Mouse (Mus musculus) B cell, adult 2 months (primary cell): Measurements from ENCODE around the gene Nek5.
A peak's percentile ranks its signal among the peaks of the same experiment; 100 is the strongest.

Experiments used
- DNase-seq, 2 experiments: peaks; one replicate each; pipeline ENCODE4 v3.0.0; 2022

Gene Nek5

DNA sequence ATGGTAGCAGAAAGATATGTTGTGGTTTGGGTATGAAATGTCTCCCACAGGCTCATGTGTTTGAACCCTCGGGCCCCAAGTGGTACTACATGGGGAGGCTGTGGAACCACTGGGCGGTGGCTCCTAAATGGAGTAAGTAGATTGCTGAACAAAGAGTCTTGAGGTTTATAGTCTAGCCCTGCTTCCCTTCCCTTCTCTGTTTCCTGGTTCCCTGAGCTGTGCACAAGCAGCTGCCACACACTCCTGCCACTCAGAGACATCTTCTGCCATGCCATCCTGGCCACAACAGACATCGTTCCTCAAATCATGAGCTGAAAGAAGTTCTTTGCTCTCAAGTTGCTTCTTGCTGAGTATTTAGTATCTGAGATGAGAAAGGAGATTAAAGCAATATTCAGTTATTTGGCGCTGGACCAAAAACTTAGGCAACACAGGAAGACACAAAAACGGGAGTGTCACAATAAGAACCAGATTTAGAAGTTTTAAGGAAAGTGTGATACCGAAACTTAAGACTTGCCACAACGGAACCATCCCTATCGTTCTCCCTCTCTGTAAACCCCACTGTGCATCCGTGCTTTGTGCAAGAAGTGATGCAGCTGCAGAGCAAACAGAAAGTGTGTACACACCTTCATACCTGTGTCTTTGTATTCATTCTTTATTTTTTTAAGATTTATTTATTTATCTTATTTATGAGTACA is 45.4 kb downstream of the Nek5 start:
- DNase-seq: no peak

DNA sequence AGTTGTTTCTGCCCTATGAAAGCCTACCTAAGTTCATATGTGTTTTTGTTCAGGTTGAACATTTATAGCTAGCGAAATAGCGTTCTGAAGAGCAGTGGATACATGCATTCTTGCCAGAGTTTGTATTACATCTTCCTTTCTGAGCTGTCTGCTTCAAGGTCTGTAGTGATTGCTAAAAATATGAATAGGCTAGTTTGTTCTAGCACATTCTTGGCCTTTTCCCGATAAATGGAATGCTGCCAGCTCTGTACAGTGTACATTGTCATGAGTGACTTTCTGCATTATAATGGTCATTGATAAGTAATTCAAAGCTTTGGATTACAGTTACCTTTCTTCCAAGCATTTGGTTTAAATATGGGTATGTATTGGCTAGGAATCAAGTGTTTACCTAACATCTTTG is 63.7 kb downstream of the Nek5 start:
- DNase-seq: no peak

DNA sequence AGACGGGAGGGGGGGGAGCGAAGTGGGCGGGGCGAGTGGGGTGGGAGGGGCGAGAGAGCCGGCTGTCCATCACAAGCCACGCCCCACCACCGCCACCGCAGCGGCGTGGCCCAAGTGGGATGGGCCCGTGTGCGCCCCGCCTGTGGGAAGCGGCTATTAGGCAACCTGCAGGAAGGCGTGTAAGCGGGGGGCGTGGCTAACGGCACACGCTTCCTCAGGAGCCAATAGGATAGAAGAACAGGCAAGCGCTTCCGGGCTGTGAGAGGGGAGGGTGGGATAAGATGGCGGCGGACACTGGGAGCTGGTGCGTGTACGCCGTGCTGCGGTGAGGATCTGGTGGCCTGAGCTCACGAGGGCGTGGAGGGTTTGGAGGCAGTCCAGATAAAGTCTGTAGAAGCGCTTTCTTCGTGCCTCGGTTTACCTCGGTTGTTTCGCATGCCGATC is 64.4 kb downstream of the Nek5 start, which contains the start of gene Alg11:
TSS of gene Alg11 (plus strand) at position 276 of the 444 bp plus-strand sequence.
- DNase-seq: peak; percentile 96 to 97

DNA sequence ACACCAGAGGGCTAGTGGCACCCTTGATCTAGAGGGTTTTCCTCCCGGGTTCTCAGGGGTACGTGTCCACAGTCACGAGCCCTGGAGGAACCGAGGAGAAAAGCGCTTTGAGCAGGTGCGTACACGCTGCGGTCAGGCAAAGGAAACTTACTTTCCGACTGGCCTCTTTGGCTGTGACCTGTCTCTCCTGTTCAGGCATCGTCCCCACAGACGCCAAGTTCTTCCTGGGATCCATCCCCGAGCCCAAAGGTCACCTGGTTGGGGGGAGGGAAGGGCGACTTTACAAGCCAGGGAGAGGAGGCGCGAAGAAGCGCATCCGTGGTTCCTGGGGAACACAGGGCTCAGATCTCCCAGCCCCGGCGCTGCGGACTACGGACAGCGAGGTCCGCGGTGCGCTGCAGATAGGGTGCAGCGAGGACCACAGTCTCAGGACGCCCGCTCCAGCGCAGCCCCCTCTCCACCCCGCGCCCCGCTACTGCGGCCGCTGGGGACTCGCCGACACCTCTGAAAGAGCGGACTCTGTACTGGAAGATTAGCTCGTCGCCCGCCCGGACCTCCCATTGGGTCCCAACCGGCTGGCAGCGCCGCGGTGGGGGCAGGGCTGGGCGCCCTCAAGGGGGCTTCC is 64.9 kb downstream of the Nek5 start, which contains the start of gene Atp7b:
TSS of gene Atp7b (minus strand) at position 485 of the 625 bp plus-strand sequence.
- DNase-seq: peak; percentile 50 to 58

DNA sequence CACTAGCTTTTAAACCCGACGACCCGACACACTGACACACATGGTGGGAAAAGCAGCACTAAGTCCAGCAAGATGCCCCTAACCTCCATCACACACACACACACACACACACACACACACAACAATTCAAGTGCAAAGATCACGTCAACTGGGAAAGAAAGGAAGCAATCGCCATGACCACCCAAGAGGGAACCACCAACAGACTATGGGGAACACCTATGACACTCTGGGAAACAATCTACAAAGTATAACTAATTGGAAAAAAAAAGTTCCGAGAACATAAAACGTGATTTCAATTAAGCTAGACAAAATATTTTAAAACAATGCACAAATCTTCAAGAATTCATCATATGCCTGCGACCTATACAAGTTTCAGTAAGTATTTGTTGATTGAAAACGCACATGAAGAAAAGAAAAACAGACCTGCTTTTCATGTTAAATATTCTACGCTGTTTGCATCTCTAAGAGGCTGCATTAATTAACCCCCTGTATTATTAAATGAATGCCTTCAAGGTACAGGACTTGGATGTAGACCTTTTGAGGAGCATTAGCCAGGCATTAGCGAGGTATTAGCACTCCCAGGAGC is 65.6 kb downstream of the Nek5 start:
- DNase-seq: no peak

DNA sequence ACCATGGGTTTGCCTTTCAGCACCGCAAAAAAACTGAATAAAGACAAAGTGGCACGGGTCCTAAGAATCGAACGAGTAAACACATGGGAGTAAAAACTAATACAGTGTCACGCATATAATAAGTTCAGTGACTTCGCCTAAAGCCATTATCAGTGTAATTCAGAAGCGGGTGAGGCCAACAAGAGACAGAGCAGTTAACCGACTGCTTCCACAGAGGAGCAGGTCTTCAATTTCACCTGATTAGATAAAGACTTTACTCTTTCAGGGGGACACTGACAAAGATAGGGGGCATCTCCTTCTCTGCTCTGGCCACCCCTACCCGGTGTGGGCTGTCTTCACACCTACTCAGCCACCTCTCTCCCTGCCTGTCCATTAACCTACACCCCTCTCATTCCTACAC is 66.5 kb downstream of the Nek5 start:
- DNase-seq: no peak

DNA sequence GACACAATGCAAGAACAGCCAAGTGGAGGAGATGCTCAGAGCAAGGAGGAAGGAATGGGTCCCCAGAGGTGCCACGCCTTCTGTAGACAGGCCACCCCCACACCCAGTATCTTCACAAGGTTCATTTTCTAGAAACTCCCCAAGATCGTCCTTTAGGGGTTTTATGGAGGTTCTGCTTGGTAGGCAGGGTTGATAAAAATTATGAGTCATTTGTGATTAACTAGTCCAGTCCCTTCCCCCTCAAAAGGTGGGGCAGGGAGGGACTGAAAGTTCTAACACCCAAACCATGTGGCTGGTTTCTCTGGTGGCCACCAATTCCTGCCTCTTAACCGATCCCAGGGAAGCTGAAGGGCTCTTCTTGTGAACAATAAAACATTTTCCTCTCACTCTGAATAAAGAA is 68.0 kb downstream of the Nek5 start:
- no peak for DNase-seq

DNA sequence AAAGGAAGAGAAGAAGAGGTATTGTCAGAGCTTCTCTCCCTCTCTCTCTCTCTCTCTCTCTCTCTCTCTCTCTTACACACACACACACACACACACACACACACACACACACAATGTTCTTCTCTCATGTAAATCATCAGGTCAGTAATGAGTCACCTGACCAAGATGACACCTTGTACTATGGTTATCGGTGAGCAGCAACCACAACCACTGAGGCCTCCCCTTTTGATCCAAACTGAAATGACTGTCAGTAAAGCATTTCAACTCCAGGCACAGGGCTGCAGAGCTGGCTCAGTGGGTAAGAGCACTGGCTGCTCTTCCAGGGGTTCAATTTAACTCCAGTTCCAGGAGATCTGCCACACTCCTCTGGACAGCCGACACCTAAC is 69.4 kb downstream of the Nek5 start:
- DNase-seq: no peak

DNA sequence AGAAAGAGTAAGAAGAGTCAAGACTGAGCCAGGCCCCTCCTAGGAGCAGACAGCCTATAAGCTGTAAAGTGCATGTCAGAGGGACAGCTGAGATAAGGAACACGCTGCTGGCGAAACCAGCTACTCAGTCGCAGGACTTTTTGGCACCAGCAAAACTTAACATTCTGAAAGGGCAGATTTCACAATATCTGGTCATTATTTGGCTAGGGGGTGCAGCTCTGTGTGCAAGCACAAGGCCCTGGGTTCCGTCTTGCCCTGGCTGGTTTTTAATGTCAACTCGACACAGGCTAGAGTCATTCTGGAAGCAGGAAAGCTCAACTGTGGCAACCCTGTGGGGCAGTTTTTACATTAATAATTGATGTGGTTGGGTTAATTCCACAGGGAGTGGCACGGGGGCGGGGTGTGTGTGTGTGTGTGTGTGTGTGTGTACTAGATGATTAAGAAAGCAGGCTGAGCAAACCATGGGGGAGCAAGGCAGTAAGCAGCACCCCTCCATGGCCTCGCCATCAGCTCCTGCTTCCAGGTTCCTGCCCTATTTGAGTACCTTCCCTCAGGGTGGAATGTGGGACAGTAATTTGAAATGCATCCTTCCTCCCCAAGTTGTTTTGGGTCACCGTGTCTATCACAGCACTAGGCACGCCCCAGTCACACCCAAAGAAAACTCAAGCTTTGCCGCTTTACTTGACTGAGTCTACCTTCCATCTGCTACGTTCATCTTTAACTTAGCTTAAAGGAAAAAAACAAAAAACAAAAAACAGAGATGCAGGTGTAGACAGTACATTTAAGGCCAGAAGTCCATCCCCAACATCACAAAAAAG is 70.0 kb downstream of the Nek5 start:
- no peak for DNase-seq

DNA sequence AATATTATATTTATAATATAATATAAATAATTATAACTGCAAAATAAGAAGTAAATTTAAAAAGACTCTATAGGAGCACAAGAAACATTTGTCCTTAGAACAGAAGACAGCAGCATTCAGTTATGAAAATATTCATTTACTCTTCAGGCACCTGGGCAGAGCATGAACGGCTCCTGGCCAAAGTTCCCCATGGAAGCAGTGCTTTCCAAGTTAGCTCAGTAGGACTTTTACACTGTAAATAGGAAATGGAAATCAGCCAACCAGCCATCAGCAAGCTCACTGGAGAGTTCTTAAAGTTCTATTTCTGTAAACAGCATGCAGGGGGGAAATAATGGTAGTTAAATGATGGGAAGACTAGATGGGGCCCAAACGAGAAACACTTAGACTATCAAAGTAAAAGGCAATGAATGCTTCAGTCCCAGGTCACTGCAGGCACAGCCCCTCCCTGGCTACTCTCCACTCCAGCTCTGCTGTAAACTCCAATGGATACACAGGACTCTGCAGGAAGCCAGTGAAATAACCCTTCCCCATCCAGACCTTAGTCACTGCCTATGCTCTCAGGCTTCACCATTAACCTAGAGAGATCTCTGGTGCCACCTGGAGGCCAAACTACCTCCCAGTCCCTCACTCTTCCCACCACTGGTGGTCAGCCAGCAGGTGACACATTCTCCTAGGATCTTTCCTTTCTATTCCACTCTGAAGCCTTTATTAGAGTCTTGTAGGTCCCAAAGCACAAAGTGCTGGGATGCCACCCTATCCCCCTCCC is 77.0 kb downstream of the Nek5 start:
- DNase-seq: peak; percentile 50 to 56

DNA sequence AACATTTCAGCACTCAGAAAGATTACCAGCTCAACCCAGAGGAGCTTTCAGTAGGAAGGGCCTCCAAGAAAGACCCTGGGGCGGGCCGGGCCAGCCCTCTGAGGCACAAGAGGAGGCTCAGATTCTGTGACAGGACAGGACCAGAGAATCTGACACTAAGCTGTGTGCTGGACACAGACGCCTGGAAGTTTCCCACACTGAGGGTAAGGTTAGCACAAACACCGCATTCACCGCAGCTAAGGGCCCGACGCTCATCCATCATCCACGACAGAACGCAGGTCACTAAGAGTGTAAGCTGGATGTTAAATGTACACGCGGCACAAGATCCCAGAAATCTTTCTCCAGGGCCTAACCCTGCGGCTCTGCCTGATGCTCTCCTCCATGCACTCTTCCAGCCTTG is 81.1 kb downstream of the Nek5 start:
- no peak for DNase-seq

DNA sequence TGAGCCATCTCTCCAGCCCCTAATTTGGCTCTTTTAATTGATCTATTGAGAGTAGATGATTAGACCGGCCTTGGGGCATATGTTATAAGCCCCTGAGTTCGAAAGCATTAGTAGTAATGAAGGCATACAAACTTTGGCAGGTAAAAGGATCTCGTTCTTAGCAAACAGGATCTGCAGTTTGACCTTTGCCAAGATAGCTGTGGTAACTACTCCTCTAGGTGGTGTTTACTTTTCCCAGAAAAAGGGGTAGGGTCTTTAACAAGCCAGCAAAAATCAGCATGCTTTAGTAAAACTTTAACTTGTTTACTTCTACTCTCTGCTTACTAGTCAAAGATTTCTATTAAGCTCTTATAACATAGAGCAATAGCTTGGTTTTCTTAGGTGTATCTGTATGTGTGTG is 82.3 kb downstream of the Nek5 start:
- DNase-seq: no peak

DNA sequence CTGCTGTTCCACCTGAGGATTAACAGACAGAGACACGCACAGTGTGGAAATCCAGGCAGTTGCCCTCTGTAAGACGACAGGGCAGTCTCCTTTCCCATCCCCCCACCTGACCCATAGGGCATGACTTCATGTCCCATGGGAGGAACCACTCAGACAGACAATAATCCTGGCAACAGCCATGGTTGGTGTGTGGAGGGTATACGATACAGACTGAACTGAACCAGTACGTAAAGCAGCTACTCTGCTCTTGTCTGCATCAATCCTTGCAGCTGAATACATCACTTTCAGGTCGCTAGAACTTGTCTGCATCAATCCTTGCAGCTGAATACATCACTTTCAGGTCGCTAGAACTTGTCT is 84.7 kb downstream of the Nek5 start:
- no peak for DNase-seq

DNA sequence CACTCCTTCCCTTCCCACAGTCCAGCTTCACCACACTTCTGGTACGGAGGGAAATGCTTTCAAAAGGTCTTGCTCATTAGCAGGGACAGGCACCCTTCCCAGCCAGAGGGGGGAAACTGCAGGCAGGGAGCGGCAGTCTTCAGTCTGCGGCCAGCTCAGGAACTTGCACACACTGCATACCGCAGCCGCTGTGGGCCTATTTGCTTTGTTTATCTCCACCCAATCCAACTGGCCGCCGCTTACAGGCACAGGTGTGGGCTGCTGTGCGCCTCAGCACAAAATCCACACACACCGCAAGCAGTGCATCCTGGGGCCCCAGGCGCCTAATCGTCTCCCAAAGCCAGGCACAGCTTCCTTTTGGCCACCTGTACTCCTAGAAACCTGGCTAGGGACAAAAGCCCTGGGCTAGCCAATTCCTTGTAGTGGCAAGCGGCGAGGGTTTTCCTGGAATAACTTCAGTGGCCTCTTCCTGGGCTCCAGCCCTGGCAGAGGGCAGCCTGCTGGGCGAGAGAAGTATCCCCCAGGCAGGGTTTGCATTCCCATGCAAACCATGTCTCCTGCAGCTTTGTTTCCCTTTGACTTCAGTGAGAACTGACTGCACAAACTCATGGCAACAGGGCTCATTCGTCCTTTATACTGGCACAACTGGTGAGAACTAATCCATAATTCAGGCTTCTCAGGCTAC is 85.2 kb downstream of the Nek5 start:
- no peak for DNase-seq

DNA sequence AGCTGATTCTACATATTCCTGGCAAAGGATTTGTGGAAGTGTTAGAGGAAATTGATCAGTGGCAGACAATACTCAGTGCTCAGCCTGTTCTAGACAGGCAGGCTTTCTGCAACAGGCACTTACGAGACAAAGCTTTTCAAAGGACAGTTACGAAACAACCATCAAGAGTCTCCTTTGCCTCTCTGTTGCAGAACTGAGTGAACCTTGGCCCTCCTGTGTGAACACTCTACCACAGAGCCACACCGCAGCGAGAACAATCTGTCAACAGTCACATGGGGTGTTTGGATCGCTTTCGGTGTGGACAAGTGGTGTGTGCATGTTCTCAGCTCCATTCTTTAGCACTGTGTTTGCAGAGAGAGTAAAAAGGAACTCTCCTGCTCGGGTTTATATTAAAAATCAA is 87.8 kb downstream of the Nek5 start:
- no peak for DNase-seq

DNA sequence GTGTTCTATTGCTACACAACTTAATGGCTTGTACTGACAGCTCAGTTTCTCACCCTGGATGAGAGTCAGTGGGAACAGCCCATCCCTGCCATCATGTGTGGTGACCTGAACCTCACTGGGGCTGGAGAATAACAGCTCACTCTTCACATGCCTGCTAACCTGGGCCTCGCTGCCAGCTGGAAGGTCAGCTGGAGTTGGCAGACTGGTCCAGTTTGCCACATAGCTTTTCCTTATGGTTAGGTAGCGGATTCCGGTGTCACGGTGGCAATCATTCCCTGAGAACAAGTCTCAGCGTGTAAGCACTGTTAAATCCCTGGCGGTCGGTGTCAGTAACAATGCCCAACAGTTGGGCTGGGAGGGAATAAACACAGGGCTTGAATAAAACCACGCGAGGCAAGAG is 88.7 kb downstream of the Nek5 start:
- no peak for DNase-seq

DNA sequence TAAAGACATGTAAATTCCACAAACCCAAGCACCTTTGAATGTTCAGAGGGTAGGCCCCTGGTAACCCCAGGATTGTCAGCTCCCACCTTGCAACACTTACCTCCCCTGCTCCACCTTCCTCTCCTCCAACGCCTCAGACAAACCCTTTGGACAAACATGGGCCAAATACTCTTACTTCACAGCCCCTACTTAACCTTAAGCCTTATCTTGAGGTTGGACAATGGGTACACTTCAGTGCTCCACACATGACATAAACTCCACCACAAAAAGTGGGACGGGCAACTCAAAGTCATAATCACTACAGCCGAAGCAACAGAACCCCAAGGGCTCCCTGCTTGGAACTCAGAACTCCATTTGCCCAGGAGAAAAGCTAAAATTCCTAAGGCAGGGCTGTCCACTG is 93.9 kb downstream of the Nek5 start:
- no peak for DNase-seq

DNA sequence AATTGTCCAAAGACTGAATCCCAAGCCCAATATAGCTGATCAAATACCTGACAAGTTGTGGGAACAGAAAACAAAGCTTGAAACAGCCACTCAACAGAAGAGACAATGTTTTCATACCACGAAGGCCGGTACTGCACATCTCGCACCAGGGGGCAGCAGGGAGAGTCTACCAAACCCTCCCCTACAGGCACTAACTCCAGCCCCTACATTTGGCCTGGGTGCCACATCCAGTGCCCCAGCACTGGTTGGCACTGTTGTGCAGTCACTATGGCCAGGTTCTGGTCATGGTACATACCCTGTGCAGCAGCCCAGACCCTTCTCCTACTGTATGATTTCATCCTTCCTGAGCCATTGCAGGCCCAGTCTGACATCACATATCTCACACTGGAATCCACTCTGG is 95.9 kb downstream of the Nek5 start:
- DNase-seq: no peak

DNA sequence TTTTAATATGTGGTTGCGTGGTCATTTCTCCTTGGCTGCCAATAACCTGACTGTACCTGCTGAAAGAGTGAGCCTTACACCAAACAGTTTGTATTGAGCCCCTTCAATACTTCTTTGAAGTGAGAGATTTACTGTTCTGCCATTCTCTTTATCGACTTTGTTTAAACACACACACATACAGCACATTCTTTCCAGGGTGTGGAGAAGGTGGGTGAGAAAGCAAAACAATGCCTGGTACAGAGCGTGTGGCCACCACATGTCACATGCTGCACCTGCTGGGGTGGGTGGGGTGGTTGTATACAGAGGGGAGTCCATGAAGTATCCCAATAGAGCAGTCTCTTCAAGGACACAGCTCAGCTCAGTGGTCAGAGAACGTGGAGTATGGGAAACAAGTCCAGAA is 99.6 kb downstream of the Nek5 start:
- no peak for DNase-seq
